Mouse (Mus musculus) adrenal gland, postnatal 14 days (tissue): ENCODE data around the gene Ncs1. TPM values are rescaled to one million over a fixed set of nuclear protein-coding genes. Genes with fewer than 3 reads are reported as not detected.

ENCODE experiments used
- DNase-seq: peaks from one replicate; pipeline ENCODE4 v3.0.0; 2021; ENCODE audit warnings: mixed read lengths
- total RNA-seq: library from RNA; stranded (reverse); gene quantifications from 2 replicates; pipeline ENCODE4 v1.2.3, GENCODE M21; 2021

Ncs1 gene
- total RNA-seq, 1 experiment from 2014 or later: 3.4 TPM

- no peak for DNase-seq
Observed at GRCm38 (mm10) chr2:31341726-31342535, 96.3 kb downstream of the Ncs1 start.

Other genes with a start within 250 kb of the Ncs1 start
- gene Fnbp1, start 103.8 kb upstream of the Ncs1 start, total RNA-seq: 53.0 and 66.5 TPM in 2 replicates
- gene Gpr107, start 93.5 kb upstream of the Ncs1 start, total RNA-seq: 46.8 and 48.1 TPM in 2 replicates
- gene Hmcn2, start 68.6 kb downstream of the Ncs1 start, total RNA-seq: 4.3 and 5.8 TPM in 2 replicates
- 46.9 and 410 TPM in 2 replicates for gene Ass1, start 224.4 kb downstream of the Ncs1 start, total RNA-seq